Mouse (Mus musculus) left cerebral cortex, adult 8-10 months (tissue): Measurements from ENCODE around the gene Prtg. TPM values are rescaled to one million over a fixed set of nuclear protein-coding genes. Genes with fewer than 3 reads are reported as not detected.
A peak's percentile ranks its signal among the peaks of the same experiment; 100 is the strongest.

Experiments
- DNase-seq, 2 experiments: peaks; one replicate each; pipeline ENCODE4 v3.0.0; 2022; ENCODE audit warnings: low spot score in 2 of 2
- total RNA-seq, 4 experiments: library from RNA; stranded (reverse); gene quantifications; 2 replicates each; pipeline ENCODE4 v1.2.4; 2022

Prtg gene
- total RNA-seq, 4 experiments from 2014 or later: 1.7 to 2.6 (median 1.9) TPM

DNA sequence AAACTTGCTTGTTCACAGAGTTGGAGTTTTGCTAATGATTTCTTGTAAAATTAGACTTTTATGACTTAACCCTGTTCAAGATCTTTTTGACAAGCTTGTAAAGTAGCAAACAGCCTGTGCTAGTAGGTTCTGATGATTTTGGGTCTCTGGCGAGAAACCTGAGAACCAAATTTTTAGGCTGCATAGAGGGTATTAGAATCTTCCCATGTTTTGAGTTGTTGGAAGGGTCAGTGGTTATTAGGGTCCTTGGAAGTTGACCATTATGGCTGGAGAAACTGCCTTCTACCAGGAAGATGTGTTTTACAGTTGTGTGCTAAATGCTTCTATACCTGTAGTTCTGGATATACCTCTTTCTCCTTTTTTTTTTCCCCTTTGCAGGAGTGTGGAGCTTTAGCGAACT is 2.4 kb downstream of the Prtg start:
- DNase-seq: no peak

DNA sequence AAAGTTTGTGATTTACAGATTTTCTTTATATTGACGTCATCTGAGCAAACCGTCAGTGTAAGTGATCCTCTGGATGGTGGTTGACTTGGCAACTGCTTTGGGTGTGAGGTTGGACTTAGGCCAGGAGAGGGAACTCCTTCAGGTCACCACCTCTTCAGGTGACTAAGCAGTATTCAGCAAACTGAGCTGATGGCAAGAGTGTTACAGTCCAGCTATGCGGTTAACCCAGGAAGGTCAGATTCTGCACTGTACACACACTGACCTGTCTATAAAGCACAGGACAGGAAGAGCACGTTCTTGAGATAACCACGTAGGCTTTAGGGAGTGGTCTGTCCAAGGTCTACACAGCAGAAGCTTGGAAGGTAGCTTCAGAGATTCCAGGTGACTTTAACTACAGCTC is 3.9 kb downstream of the Prtg start:
- no peak for DNase-seq

DNA sequence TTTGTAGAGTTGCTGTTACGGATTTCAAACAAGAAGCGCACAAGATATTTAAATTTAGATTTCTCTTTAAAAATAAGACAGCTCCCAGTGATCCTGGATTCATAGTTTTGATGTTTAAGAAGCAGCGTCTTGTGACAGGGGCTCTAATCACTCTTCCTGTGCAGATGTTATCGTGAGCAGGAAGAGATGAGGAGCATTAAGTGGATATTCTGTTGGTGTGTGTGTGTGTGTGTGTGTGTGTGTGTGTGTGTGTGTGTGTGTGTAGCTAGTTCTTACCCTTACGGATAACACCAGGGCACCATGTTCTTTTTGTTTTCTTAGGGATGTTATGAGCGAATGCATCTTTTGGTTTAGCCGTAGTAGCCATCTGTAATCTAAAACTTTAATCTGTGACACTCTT is 5.4 kb downstream of the Prtg start:
- DNase-seq: no peak

DNA sequence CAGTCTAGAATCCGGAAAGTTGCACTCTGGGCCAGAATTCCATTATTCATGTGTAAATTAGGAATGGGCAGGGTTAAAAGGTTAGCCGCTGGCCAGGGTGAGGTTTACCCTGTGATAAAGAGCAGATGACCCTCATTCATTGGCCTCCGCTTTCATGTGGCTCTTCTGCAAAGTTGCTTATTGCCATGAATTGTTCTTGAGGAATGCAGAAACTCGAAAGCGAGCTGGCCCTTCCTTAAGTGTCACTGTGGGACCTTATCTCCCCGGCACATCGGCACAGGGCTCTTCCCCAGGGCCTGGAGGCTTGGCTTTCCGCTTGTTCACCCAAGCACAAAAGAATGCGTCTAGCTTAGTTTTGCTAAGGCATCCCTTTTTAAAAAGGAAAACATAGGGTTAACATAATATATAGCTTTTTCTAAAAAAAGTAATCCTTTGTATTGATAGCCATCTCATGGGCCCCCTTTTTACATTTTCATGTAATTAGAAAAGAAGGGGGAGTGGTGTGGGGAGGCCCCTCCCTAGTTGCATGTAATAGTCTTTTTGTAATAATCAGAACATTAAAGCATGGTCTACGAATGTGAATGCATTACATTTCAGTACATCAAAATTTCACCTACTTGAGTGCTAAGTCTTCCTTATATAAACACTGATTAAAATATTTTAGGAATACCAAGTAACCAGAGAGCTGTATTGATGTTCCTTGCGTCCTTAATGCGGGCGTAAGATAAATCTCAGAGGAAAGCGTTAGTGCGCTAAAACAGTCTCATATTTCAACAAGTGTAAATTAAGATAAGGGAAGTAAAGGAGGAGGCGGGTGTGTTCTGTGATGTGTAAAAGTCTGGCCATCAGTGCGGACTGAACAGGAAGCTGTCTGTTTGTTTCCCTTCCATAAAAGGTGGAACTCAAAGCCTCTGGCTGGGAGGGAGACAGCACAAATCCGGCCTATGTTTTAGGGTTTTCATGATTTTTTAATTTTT is 6.2 kb downstream of the Prtg start:
- DNase-seq: no peak

DNA sequence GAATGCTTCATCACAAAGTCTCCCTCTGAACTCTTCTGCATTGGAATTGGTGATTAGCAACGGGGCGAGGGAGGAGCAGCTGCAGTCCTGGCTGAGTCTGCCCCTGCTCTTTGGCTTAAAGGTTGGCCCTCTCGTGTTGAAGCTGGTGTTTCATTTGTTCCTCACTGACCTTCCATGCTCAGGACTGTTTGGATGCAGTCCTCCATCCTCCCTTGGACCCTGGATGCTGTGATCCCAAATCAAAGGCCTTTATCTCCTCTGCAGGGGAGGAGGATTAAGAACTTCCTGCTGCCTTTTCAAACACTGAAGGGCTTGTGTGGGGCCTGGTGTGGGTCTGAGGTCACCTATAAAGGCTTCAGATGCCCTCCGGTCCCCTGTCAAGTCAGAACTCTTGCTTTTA is 18.8 kb downstream of the Prtg start:
- DNase-seq: no peak

DNA sequence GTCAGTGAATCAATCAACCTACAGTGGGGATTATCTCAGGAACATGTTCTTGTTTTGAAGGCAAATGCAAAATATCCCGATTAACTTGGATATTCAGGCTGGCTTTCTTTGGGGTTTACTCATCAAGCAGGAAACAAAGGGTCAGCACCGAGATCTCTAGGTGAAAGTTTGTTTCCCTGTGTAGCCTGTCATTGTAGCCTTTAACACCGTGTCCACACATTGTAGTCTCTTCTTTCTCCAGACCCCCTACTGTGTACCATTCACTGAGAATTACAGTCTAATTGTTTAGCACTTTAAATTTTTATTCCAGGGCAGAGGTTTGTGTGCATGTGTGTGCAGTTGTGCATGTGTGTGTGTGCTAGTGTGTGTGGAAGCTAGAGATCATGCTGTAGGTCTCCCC is 19.3 kb downstream of the Prtg start:
- DNase-seq: no peak

DNA sequence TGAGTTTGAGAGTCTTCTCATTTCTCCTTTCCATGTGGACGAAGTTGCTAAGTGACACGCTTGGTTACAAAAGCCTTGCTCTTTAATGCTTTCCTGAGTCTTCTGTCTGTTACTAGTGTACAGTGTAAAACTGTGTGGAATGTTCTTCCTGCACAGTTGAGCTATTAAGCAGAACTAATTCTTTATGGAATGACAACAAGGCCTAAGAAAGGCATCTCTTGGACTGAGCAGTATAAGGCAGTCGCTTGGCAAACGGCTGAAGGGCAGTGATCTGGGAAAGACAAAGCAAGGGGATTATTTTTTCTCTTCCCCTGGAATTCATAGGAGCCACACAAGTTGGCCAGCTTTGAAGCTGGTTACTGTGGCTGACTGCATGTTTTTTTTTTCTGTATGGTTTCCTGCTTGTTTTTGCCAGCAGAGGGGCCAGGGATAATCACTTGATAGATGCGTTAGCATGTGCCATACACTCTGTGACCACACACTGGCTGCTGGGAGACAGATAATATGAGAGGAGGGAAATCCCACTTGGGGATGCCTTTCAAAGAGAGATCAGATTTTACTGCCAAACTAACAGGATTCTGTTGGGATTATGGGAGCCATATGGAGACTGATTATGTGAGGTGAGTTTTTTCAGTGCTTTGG is 22.1 kb downstream of the Prtg start:
- DNase-seq: no peak

DNA sequence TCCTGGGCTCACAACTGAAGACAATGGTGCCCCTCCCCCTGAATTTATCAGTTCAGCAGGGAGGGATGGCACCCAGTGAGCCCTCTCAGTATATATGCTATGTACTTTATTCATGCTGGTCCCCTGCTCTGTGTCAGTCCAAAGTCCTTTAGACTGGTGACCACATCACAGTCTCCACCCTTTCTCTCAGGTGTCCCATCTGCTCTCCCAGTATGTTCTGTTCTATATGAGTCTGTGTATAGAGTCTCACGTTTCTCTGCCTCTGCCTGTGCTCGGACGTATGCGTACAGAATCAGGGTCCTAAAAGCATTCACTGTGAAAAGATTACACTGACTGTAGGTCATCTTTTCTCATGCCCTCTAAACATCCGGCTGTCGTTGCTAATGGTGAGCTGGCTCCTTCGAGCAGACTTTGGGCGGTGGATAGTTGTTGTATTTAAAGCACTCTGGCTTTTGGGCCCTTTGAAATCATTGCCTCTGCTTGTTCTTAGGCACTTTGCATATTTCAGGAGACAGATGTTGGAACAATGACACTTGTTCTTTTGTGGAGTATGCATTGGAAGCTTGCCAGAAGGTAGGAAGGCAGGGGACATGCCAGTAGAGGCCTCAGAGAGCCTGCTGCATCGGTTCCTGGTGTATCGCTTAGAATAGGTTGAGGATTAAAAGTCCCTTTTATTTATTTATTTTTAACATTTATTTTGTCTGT is 27.5 kb downstream of the Prtg start:
- DNase-seq: no peak

DNA sequence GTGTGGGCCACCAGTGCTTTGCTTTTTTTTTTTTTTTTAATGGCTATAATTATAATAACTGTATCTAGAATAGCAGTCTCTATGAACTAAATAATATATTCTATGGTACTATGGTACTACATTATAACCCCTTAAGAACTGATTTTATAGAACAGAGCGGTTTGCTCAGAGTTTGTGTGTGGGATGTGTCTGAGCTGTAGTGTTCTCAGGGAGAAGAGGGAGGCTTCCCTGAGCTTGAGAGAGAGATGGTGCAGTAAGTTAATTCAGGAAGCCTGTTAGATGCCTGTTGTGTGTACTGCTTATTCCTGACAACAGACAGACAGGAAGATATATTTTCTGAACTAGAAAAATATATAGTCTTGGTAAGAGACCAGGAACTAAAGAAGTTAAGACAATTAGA is 28.3 kb downstream of the Prtg start:
- DNase-seq: no peak

DNA sequence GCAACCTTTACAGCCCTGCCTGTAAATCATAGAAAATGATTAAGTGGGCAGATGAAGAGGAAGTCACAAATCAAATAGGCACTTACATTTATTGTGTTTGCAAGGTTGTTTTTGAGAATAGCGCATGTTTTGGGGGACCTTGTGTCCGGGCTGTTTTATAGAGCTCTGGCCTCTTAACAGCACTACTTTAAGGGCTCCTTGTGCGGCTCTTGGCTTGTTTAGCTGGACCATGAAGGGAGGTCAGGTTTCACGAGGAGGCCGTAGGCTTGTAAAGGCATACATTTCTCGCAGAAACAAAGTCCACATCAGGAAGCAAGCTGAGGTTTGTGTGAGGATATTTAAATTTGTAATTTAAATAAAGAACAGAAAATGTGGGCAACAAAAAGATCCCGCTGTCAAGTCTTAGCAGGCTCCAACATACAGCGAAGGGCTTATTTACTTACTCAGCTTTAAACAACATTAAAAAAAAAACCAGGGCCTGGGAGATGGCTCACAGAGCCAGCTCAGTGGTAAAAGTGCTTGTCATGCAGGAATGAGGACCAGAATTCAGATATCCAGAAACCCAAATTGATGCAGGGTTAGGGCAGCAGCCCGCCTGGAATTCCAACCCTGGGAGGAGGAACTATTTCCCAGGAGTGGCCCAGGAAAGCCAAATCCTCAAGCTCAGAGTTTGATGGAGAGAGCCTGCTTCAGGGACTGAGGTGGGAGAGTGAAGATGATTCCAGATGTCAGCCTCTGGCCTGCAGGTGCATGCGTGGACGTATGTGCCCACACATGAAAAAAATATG is 30.2 kb downstream of the Prtg start:
- DNase-seq: no peak

DNA sequence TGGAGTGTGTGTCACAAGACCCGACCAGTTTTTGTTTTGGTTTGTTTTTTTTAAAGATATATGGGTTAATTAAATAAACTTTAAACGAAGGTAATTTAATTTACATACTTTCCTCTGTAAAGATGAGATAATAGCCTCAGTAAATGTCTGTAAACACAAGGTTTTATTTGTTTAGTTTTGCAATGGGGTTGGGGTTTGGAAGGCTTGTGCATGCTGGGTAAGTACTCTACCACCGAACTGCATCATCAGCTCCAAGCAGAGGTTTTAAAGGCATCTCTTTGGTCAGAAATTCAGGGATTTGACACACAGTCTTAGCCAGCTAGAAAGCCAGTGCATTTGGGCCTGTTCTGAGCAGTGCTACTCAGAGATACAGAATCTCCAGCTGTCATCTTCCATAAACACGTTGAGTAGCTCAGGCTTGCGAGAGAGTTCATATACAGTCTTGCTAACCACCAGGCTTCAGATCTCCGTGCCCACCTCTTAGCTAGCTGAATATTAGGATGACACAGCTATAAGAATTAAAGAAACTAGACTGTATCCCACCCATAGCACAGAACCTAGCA is 31.0 kb downstream of the Prtg start:
- no peak for DNase-seq

DNA sequence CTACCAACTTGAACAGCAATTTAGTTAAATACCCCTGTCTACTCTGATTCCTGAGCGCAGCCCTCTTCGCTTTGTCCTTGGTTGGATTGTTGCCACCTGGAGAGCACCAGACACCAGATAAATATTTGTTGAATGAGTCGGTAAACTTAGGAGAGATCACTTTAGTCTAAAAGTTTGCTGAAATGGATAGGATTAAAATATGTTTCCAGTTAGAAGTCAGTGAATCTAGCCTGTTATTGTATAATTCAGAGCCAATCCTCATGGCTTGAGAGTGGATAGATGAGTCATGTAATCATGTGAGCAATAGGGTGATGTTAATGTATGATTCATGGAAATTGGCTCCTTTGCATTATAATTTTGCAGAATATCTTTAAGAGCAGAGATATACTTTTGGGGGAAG is 31.6 kb downstream of the Prtg start:
- no peak for DNase-seq

DNA sequence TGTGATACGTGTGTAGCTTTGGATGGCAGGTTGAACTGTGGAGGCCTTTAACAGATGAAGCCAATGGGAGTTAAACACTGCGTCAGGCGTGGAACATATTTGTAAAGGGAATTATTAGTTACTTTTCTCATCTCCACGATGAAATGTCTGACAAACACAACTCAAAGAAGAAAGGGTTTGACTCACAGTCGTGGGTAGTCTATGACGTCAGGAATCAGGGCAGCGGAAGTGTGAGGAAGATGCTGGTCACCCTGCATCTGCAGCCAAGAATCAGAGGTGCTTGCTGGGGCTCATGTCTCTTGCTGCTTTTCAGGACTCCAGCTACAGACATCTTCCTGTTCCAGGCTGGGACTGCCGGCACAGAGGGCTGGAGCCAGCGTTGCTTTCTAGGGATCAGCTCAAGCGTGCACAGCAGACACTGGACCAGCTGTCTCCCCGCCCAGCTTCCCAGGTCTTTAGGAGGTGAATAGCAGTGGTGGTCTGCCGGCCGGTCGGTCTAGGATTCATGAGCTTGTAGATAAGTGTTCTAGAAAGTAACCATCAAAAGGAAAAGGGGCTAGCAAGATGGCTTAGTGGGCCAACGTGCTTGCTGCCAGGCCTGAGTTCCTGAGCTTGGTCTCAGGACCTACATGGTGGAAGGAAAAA is 32.8 kb downstream of the Prtg start:
- DNase-seq: no peak

DNA sequence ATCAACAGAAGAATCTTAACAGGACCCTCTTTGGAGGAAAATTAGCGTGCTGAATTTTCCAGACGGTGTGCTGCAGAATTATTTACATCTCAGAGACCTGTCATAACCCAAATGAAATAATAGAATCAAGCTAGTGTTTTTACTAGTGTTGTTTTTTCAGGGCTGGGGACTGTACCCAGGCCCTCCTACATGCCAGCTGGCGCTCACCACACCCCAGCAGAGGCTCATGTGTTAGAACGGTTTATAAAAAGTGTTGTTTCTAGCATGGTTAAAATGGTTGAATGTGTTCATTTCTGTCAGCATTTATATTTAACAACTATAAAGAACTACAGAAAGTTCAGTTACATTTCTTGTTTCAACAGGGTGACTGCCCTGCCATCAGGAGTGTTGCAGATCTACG is 37.8 kb downstream of the Prtg start:
- DNase-seq: peak in 1 of 2 experiments; percentile 79

DNA sequence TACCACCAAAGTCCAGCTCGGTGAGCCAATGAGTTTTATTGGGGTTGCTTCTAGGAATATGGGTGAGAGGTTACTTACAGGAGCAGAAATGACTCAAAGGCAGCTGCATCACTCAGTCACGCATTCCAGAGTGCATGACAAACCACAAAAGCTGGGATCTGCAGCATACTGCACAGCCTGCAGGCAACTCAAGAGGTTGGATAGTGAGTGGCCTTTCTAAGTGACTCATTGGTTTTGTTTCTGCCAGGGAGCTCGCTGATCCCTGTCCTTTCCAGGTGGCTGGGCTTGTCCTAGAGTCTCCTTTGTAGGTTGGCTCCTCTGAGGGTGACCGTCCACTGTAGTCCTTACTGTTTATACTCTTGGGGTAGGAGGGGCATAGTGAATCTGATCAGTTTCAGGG is 39.5 kb downstream of the Prtg start:
- DNase-seq: no peak

DNA sequence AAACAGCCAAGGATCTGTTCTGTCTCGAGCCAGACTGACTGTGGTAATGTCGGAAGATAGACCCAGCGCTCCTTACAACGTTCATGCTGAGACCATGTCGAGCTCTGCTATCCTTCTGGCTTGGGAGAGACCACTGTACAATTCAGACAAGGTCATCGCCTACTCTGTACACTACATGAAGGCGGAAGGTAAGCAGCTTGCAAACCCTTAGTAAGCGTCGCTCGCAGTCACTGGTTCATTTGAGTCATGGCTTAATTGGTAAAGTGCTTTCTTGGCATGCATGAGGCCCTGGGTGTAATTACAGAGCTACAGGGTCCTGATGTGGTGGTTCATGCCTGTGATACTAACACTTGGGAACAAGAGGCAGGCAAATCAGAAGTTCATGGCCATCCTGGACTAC is 44.9 kb downstream of the Prtg start:
- DNase-seq: no peak

DNA sequence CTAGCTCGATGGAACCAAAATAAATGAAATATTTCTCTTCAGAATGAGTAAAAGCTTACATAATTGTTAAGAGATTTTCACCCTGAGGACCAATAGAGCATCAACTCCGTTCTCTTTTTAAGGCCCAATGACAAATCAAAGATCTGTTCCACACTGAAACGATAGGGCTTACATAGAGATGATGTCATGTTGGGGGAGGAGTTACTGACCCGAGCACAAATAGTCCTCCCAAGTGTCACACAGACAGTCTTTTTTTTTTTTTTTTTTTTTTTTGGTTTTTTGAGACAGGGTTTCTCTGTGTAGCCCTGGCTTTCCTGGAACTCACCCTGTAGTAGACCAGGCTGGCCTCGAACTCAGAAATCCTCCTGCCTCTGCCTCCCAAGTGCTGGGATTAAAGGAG is 45.3 kb downstream of the Prtg start:
- no peak for DNase-seq

DNA sequence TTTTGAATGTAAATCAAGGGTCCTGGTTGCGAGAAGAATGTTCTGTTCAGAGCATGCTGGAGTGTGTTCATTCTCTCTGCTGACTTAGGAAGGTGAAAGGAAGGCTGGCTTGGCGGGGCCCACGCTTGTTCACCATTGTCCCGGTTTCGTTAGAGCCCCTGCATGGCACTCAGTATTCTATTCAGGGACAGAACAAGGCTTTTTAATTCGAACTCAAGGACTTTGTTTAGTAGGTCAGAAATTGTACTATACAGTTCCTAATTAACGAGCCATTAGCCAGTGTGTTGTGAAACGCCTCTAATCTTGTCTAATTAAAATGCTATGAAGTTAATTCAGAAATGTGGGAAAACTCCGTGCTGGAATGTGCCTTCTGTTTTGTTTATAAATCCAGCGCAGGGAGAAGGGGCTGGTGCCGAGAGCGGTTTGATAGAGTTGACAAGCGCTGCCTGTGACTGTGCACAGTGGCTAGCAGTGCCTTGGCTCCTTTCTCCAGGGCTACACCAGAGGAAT is 47.1 kb downstream of the Prtg start:
- DNase-seq: no peak

DNA sequence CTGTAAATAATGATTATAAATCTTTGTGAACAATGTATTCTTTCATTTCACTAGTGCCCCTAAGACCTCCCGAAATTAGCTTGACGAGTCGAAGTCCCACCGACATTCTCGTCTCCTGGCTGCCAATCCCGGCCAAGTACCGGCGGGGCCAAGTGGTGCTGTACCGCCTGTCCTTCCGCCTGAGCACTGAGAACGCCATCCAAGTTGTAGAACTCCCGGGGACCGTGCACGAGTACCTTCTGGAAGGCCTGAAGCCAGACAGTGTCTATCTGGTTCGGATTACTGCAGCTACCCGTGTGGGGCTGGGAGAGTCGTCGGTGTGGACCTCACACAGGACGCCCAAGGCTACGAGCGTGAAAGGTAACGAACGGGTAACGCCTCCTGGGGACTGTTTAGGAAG is 50.0 kb downstream of the Prtg start:
- no peak for DNase-seq

DNA sequence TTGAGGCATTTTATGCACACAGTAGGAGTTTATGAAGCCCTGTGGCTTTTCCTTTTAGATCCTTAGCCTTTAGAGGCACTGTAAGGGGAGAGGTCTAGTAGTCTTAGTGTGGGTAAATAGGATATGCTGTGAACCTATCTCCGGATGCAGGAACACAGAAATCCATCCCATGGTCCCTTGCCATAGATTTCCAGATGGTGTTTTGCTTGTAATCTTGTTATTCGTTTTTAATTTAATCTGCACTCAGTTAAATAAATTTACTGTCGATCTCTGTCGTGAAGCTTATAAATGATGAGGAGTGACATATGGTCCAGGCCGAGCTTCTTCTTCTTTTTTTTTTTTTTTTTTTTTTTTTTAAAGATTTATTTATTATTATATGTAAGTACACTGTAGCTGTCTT is 54.1 kb downstream of the Prtg start:
- DNase-seq: no peak
